Mouse (Mus musculus) right cerebral cortex, postnatal 10 days (tissue): ENCODE results near the gene Cyp2d10.

Experiments
- DNase-seq, 2 experiments: peaks; one replicate each; pipeline ENCODE4 v3.0.0; 2021; ENCODE audit warnings: low spot score in 2 of 2

The Cyp2d10 gene

GRCm38 (mm10) chr15:82358431-82359260 lies 48.3 kb downstream of the Cyp2d10 start:
- DNase-seq, result no peak

DNA sequence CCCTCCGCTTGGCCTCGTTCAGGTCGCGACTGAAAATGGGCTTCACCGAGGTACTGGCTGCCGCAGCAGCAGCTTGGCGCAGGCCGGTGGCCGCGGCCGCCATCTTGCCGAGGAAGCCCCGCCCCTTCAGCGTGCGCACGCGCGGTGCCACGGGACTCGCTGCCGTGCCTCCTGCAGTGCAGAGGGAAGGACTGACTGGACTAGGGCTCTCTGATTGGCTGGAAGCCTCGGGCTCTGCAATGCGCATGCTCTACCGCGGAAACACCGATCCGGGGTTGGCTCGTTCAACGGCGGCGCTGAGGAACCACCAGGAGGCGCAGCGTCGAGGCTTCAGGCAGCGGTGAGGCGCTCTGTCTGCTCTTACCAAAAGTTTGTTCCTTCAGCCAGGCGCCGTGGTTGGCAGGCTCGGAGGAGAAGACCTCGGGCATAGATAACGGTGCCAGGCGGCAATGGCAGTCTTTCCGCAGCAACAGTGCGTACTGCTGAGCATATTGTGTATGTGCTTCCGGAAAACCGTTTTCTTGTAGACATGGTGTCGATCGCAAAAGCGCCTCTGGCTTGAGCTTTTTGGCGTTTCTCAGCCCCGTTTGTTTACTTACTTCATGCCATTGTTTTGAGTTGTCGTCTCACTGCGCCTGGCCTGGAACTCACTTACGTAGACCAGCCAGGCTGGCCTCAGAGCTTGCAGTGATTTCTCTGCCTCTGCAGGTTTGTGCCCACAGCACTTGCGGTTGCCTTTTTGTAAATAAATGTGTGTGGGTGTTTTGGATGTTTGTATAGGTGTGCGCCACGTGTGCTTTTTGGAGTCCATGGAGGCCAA lies 52.7 kb downstream of the Cyp2d10 start, which contains the start of gene Ndufa6:
Ndufa6 (minus strand) TSS at position 197 of the 820 bp plus-strand sequence.
- peak; percentile 99 for DNase-seq

- DNase-seq, result no peak
Observed at GRCm38 (mm10) chr15:82353745-82354113, 53.3 kb downstream of the Cyp2d10 start.

DNA sequence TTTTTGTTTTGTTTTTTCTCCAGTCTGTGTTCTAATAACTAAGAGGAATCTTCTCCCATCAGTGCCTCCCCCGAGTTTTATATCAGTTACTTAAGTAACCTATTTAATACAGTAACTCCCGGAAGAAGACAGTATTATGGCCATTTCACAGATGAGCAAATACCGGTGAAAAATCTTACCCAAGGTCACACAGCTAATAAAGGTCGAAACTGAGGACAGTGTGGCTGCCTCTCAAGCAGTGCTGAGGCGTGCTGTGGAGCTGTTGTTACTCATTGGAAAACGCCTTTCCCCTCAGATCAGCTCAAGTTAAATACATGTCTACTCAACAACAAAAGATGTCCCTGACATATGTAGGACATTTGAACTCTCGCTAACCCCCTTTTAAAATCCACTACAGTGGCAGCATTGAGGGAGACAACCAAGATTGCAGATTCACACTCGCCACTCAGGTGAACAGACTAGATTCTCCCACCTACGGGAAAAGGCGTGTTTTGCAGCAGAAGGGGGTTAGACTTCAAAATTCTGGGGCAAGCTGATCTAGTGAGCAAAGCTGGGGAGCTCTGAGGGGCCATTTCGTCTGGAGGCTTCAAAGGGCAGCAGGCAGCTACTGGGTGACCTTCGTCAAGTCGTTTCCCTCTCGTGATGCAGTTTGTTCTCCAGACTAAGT lies 53.8 kb downstream of the Cyp2d10 start:
- peak in 1 of 2 experiments; percentile 31 for DNase-seq
